ENCODE assay signal across 8 mouse cellular contexts in the genomic region with DNA sequence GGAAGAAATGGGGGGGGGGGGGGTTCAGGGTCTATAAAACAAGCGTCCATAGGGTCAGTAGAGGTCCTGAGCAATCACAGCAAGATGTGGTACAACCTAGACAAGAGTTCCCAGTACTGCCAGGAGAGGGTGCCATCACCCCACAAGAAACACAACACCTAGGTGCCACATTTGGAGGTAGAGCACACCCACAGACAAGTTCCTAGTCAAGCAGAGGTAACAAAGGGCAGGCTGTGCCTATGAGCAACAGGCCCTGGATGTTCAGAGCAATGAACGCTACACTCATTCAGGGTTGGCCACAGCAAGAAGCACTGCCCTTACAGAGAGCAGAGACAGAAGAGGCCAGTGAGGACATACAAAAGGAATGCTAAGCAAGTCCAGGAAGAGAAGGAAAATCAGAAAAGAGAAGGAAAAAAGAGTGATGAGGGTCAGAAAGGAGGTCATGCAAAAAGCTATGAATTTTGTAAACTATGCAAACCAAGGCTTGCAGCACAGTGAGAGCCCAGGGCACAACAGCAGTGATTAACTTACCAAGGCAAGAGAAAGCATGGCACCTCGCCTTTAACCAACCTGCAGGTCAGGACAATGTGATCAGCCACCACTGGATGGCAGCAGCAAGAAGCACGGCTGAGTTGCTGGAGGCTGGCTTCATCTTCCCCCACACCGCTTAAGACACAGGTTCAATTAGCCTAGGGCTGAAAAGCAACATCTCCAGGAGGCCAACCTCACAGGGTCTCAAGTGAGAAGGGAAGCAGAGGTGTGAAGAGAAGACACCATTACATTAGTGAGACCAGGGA. TPM values are rescaled to one million over a fixed set of nuclear protein-coding genes. Genes with fewer than 3 reads are reported as not detected.
DNase-seq lines count a peak whose midpoint lies in the region; ATAC-seq and TF ChIP-seq lines count a peak whose summit lies in the region.

No protein-coding gene starts in this region.

- no peak overlapping the region for H3K27ac ChIP-seq in liver, embryonic 16.5 days (ENCODE audit: low read length)
- H3K27ac ChIP-seq in neural tube, embryonic 15.5 days (replicated peaks), result no peak overlapping the region
- no peak overlapping the region for H3K27ac ChIP-seq in testis, adult 2 months (ENCODE audit: control insufficient read depth, insufficient read depth, low read depth, low read length)

- H3K4me2 ChIP-seq in liver, embryonic 16.5 days (ENCODE audit: low read depth, low read length), result no peak overlapping the region
- H3K4me2 ChIP-seq in neural tube, embryonic 15.5 days, result no peak overlapping the region

- intact Hi-C loops in heart, postnatal 10 days (cut with DNase I), result loop anchor here (1.0 to 10.0 kb wide), 4 partner anchors 58 to 338 kb away; partner anchors contain the start of gene Rps21

- peaks cover 38% of the 10 kb centered on the region for H3K36me3 ChIP-seq in liver, embryonic 16.5 days (ENCODE audit: control insufficient read depth, insufficient read depth)
- H3K36me3 ChIP-seq in neural tube, embryonic 15.5 days, result peaks cover 67% of the 10 kb centered on the region
- peaks cover 5% of the 10 kb centered on the region for H3K36me3 ChIP-seq in testis, adult 2 months (ENCODE audit: control insufficient read depth, insufficient read depth, low read length)

- DNase-seq in CD8-positive naive resting alpha-beta T cell, adult 2 months (ENCODE audit: low read depth in 2 of 2, low spot score in 2 of 2), result peak; percentile 50 to 62
- peak; percentile 88 for DNase-seq in brain, embryonic 14.5 days (ENCODE audit: low read depth)
- DNase-seq in fibroblast of lung, adult 2 months (ENCODE audit: low read depth), result peak; percentile 51
- DNase-seq in heart, postnatal 10 days, result peak; percentile 78 to 83
- peak; percentile 72 to 89 for DNase-seq in kidney, postnatal 36 days

- TF ChIP-seq CTCF in brain, embryonic 14.5 days (IDR thresholded peaks at IDR 0.05; ENCODE audit: borderline replicate concordance, extremely low read depth, insufficient read depth, insufficient read length), result peak; percentile 89
- TF ChIP-seq CTCF in testis, adult 2 months (IDR thresholded peaks at IDR 0.05; ENCODE audit: control insufficient read depth, insufficient read depth, insufficient replicate concordance, low read depth, low read length), result peak; percentile 72; the same call in 1 of the 2 replicates

- TF ChIP-seq POLR2A in brain, embryonic 14.5 days (IDR thresholded peaks at IDR 0.05; ENCODE audit: borderline replicate concordance, extremely low read depth, insufficient read depth, insufficient read length, poor library complexity, severe bottlenecking), result no peak
- no peak for TF ChIP-seq POLR2A in testis, adult 2 months (IDR thresholded peaks at IDR 0.05; ENCODE audit: control insufficient read depth, low read depth, low read length)

- H3K4me1 ChIP-seq in liver, embryonic 16.5 days (ENCODE audit: control insufficient read depth, low read depth, low read length), result no peaks in the 10 kb centered on the region
- peaks cover 4% of the 10 kb centered on the region for H3K4me1 ChIP-seq in neural tube, embryonic 15.5 days
- no peaks in the 10 kb centered on the region for H3K4me1 ChIP-seq in testis, adult 2 months (ENCODE audit: control insufficient read depth, insufficient read depth, low read length)

- no peaks in the 10 kb centered on the region for H3K27me3 ChIP-seq in liver, embryonic 16.5 days (ENCODE audit: control insufficient read depth, insufficient read depth, low read depth, low read length)
- no peaks in the 10 kb centered on the region for H3K27me3 ChIP-seq in neural tube, embryonic 15.5 days (replicated peaks)
- no peaks in the 10 kb centered on the region for H3K27me3 ChIP-seq in testis, adult 2 months (ENCODE audit: control insufficient read depth, insufficient read depth, low read length)

- H3K9ac ChIP-seq in liver, embryonic 16.5 days (ENCODE audit: low read depth, low read length), result no peak overlapping the region
- no peak overlapping the region for H3K9ac ChIP-seq in neural tube, embryonic 15.5 days (replicated peaks)

- WGBS in liver, embryonic 16.5 days (ENCODE audit: insufficient replicate concordance), result 51% methylated on average over 5 of the region's 5 CpGs
- WGBS in neural tube, embryonic 15.5 days, result 31% methylated on average over 5 of the region's 5 CpGs

- peak; percentile 50; the same call in 1 of the 2 replicates for ATAC-seq in liver, embryonic 16.5 days (ENCODE audit: low read depth)
- ATAC-seq in neural tube, embryonic 15.5 days (ENCODE audit: low FRiP score), result peak; percentile 77; the same call in 1 of the 2 replicates

- no peak overlapping the region for H3K4me3 ChIP-seq in liver, embryonic 16.5 days (ENCODE audit: low read depth, low read length)
- no peak overlapping the region for H3K4me3 ChIP-seq in neural tube, embryonic 15.5 days (replicated peaks)
- no peak overlapping the region for H3K4me3 ChIP-seq in testis, adult 2 months (ENCODE audit: control insufficient read depth, low read depth, low read length)

- H3K9me3 ChIP-seq in liver, embryonic 16.5 days (replicated peaks; ENCODE audit: control insufficient read depth, low read length), result no peaks in the 10 kb centered on the region
- H3K9me3 ChIP-seq in neural tube, embryonic 15.5 days (replicated peaks), result peaks cover 4% of the 10 kb centered on the region; the same call in 1 of the 2 replicates

RNA-seq across cellular contexts. Expression of gene Taf4, which starts 59.4 kb away (rescaled TPM):
- polyA plus RNA-seq in brain, embryonic 14.5 days (2012; rRNA removed), result 15.7 and 20.8 TPM in 2 replicates
- 10 to 100 TPM; 22.1 to 24.3 TPM for total RNA-seq in heart, postnatal 10 days (2021)
- polyA plus RNA-seq in liver, embryonic 16.5 days (2015; fragmentation: Nextera tagmentation; extraction: Ambion mirVana), result 1.6 and 1.7 TPM in 2 replicates
- 3.1 and 3.2 TPM in 2 replicates for polyA plus RNA-seq in neural tube, embryonic 15.5 days (2015; fragmentation: Nextera tagmentation; extraction: Ambion mirVana)
- polyA plus RNA-seq in testis, adult 2 months (2012; rRNA removed), result 3.6 and 4.2 TPM in 2 replicates
